Mouse (Mus musculus): ENCODE data around the gene Hmces.

- no peak for TF ChIP-seq EP300 (IDR thresholded peaks at IDR 0.05; ENCODE audit: insufficient read depth, low read depth, low read length)
- TF ChIP-seq POLR2A (IDR thresholded peaks at IDR 0.05; ENCODE audit: insufficient read depth, low read length), result no peak
Measured at GRCm38 (mm10) chr6:87893931-87894330, 19.8 kb upstream of the Hmces start.
